ENCODE assay signal across 8 mouse cellular contexts in the genomic region with DNA sequence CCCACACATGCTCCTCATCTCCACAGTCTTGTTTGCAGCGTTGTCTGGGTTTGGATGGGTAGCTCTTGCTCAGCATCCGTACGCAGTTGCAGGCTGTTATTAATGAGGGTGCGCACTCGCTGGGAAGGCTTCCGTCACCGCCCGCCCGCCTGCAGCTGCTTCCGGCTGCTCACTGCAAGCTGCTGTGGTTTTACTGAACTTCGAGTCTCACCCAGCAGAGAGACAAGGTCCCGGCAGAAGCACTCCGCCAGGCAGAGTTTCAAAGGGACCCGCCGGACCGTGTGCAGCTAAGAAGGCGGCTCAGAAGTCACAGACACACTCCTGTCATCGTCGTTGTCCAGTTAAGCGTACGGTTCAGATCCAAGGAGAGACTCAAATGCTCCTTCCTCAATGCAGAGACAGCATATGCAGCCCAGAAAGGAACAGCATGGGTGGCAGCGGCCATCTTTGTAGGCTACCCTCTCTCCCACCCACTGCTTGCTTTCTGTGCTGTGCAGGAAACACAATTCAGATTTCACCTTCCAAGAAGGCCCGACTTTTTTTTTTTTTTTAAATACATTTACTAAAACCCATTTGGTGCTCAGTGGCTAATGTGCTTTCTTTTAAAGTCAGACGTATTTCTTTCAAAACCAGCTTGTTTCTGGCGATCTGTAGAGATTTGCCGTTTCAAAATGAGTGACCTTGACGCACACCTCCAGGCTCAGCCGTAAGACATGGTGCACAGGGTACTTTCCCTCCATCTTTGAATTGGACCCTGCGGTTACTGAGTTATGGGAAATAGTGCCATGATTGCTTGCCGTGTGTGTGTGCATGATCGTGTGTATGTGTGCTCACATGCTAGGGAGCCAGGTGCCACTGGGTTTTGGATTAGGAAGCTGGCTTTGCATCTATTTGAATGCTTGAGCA.
DNase-seq lines count a peak whose midpoint lies in the region; ATAC-seq and TF ChIP-seq lines count a peak whose summit lies in the region.

No protein-coding gene starts in this region.

- no peak for DNase-seq in gastrocnemius, adult 2 months
- no peak for DNase-seq in gastrocnemius, postnatal 36 days
- peak; percentile 59 to 69 for DNase-seq in CD8-positive naive resting alpha-beta T cell, adult 2 months (ENCODE audit: low read depth in 2 of 2, low spot score in 2 of 2)
- DNase-seq in ovary, adult 18-20 months (ENCODE audit: low spot score), result no peak
- DNase-seq in urinary bladder, postnatal 10 days (ENCODE audit: low spot score), result no peak
- no peak for DNase-seq in cerebellum, postnatal 36 days

- H3K4me3 ChIP-seq in gastrocnemius, adult 2 months, result peak overlapping the region; percentile 30; the same call in 1 of the 2 replicates

- peak overlapping the region; percentile 63 for H3K27ac ChIP-seq in gastrocnemius, adult 2 months

- ATAC-seq in hematopoietic stem cell, adult 5-6 weeks (replicated peaks in 1 of 2; ENCODE audit: insufficient read depth in 1 of 2, low FRiP score in 2 of 2, low TSS enrichment in 1 of 2, low read depth in 1 of 2, poor library complexity in 2 of 2, severe bottlenecking in 2 of 2), result peak; percentile 56 to 57
- peak; percentile 57 for ATAC-seq in neutrophil, adult 5-6 weeks (ENCODE audit: extremely low read depth, insufficient number of reproducible peaks, low FRiP score, poor library complexity, severe bottlenecking)

- intact Hi-C loops in gastrocnemius, adult 2 months (cut with DNase I), result no loop called here
- intact Hi-C loops in gastrocnemius, postnatal 36 days (cut with DNase I), result no loop called here

- TF ChIP-seq CTCF in gastrocnemius, adult 2 months (IDR thresholded peaks at IDR 0.05), result no peak

Comparison
In these comparisons a context has a peak if more than half of its experiments do, and no peak if none do; other contexts are left out.
1. DNase-seq: peak in CD8-positive naive resting alpha-beta T cell, adult 2 months (2 of 2); none in gastrocnemius, adult 2 months (single experiment), gastrocnemius, postnatal 36 days (0 of 2), ovary, adult 18-20 months (single experiment), urinary bladder, postnatal 10 days (single experiment) and cerebellum, postnatal 36 days (0 of 2).